Mouse (Mus musculus): ENCODE measurements at regions not wholly inside any gene's neighbourhood (a gene's known extent, or its start where the extent isn't known, plus 50 kb on each side); places are given as distances from the start of the nearest gene placed in this dataset.

DNA sequence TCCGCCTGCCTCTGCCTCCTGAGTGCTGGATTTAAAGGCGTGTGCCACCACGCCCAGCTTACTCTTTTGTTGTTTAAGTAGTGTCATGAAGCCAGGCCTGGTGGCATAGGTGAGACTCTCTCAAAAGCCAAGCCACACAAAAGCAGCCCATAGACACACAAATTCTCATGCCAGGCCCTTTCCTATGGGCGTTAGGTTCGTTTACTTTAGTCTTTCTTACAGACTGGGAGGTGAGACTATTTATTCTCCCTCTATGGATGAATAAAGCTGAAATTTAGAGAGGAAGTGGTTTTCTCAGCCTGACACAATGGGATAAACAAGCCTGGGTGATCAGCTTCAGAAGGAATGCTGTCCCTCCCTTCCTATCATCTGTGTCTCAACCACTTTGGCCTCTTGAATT lies 243.0 kb downstream of the Gm45692 start:
- no peak for DNase-seq

DNA sequence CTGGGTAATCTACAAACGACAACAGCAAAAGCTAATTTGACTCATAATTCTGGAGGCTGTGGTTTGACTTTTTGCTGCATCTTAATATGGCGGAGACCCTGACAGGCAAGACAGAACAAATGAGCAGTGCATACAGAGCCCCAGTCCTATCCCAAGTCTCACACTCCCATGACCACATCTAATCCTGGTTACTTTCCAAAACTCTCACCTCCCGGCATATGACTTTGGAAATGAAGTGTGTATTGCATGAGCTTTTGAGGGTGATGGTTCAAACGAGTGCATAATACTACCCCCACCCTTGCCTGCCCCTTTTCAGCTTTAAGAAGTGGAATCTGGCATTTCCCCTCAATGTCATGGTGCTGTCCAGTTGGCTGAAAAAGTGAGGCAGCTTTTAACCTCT lies 244.3 kb downstream of the Gm45692 start:
- no peak for DNase-seq

DNA sequence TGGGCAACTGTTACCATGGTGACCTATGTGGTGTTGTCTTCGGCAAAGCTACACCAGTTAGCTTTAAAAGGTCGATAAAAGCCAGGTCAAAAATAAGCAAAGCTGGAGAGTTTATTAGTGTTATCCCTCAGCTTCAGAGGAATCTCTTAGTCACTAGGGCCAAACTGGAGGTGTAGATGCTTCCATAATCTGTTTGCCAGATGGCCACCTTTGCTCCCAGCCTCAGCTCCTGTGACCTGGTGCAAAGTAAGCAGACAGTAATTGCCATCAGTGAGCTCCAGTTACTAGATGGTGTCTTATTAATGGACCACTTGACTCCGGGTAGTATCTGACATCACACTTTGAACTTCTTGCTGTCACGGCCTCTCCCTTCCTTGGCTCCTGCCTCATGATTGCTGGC lies 245.3 kb downstream of the Gm45692 start:
- DNase-seq, result no peak

DNA sequence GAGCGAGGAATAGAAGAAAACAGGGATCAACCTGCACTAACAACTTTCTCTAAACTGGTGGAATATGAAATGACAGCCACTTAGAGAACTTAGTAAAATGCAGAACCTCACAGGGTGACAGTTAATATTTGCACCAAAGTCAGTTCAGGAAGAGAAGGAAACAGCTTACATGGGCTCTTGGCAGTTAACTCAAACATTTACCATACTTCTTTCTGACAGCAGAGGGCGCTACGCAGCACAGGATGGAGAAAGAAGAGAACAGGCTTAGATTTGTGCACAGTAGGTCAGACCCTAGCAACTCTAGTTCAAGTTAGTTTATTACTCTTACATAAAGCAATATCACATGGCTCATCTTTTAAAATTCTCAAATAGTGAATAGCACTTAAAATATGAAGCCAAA lies 261.3 kb downstream of the Gm45692 start:
- peak; percentile 42 for DNase-seq

DNA sequence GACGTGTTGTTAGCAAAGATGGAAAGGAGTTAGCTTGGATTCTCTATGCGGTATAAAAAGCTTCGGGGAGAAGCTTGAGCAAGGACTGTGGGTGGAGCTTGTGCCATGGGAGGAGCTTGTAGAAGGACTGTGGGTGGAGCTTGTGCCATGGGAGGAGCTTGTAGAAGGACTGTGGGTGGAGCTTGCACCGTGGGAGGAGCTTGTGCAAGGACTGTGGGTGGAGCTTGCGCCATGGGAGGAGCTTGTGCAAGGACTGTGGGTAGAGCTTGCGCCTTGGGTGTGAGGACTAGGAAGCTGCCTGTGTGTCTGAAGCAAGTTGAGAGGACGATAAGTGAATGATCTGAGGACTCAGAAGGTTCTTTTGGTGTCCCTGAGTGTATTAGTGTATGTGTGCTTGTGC lies 263.1 kb downstream of the Gm45692 start:
- DNase-seq, result no peak

DNA sequence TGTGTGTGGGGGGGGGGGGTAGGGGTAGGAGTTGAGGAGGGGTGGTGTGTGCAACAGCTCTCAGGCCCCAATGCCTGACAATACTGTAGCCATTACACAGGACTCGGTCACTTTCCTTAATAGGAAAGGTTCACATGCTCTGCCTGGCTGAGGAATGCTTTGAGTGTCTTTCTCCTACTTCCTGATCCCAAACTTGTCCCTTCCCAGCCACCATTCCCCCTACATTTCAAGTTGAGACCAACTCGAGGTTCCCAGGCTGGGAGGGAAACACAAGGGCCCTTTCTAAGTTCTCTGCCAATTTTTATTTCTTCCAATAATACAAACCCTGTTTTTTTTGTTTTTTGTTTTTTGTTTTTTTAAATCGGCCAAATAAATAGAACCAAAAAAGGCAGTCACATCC lies 264.6 kb downstream of the Gm45692 start:
- no peak for DNase-seq

DNA sequence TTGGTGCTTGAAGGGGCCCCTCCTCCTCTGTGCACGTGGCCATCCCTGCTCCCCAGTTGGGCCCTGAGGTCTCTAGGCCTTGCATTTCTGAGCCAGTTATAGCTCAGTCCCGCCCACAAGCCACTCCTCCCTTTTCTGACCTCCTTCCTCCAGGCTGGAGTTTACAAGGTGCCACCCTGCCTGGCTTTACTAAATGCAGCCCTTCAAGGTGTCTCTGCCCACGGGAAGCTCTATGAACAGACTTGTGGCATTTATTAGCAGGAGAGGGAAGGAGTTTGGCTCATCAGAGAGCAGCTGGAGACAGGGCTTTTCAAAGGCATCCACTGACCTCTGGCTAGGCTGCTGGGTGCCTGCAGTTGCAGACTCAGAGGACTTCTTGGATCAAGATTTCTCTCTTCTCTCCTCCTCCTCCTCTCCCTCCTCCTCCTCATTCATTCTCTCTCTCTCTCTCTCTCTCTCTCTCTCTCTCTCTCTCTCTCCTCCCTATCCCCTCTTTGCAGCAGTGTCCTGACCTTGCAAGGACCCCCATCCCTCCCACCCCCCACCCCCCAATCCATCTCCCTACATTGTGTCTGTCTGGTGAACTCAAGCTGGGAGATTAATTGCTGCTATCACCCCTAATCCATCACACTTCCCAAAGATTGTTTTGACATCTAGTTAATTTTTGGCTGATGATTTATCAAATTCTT lies 265.1 kb downstream of the Gm45692 start:
- DNase-seq, result no peak

DNA sequence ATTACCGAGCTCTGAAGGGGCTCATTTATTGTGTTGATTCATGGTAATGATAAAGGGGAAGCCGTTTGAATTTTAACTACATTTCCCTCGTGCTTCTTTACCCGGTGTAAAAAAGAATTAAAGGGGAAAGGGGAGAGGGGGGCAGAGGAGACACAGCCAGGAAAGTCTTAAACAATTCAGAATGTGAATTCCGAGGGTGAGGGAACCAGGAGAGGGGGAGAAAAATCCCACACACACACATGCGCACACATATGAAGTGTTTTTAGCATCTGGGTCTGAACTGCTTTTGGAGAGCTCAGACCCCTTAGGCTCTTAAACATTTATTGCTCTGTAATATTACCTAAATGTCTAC lies 265.6 kb downstream of the Gm45692 start:
- no peak for DNase-seq

DNA sequence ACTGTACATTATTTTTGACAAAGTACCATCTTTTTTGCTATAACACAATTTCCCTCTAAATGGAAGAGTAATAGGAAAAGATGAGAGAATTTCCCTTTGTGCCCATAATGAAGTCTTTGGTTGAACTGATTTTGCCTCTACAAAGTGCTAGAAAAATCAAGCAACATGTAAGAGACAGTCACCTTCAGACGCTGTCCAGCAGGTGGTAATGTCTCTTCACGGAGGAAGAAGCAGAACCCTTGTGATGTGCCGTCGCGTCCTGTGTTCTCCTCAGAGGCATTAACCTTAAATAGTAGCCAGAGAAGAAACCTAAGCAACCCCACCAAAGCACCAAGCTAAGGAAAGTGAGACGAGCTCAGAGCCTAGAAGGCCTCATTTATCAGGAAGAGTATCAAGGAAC lies 275.7 kb downstream of the Gm45692 start:
- no peak for DNase-seq

DNA sequence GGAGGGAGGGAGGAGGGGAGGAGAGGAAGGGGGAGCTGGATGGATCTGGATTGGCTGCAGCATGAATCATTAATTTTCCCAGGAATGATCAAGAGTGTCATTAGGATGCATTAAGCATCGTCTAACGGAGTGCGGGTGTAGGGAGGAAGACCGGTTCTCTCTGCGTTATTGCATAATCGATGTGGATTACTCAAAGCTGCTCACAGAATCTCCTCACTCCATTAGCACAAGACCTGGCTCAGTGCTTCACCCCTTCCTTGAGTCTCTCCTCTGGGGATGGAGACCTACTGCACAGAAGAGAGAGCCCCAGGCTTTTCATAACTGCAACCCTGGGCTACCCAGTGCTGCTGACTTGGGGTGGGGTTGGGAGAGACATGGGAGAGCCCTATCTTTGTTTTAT lies 300.7 kb downstream of the Gm45692 start:
- DNase-seq, result no peak

DNA sequence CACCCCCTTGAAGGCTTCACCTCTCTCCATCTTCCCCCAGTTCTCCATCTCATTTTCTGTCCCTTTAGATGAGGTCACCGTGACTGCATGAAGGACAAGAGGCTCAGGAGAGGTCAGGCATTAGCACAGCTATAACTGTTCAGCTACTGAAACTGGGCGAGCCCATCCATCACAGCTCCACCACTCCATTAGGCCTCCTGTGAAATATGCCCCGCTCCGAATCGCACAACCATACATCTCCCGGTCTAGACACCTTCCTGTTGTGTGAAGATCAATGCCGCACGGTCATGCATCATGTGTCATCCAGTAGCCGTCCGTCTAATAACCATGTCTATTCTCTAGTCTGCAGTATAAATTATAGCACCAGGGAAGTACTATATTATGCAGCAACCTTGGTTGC lies 301.2 kb downstream of the Gm45692 start:
- no peak for DNase-seq

DNA sequence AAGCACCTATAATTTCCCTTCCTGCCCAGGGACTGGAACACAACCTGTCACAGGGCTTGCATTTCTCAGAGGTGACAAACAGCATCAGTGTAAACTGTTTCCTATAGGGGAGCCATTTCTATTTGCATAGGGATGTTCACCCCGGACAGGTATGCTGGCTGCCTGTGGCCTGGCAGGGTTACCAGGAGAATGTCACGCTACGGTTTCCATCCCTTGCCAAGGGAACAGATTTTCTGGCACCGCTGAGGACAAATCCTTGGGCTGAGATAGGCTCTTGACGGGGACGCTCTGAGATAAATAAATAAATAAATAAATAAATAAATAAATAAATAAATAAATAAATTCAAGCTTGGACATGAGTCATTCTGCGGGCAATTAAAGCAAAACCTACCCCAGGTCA lies 308.0 kb downstream of the Gm45692 start:
- DNase-seq, result no peak

DNA sequence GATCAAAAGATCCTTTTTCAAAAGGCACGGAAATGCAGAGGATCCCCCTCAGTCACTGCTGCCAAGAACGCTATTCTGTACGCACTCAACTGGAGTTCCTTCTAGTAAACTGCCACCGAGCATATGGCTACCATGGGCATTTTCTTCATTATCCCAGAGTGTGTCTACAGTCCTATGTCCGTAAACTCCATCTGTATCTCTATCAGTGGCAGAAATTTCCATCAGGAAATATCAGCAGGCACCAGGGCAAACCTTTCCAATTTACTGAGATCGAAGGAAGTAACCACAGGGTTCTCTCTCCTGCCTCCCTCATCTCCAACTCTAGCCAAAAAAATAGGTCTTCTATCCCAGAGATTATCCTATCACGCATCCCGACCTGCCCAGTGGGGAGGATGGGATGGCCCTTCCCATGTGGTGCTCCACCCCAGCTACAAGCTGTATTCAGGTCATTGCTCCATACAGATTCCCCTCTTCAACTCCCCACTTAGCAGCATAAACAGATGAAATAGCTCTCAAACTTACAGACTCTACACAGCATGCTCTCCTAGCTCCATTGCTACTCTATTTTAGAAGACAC lies 310.5 kb downstream of the Gm45692 start:
- no peak for DNase-seq

DNA sequence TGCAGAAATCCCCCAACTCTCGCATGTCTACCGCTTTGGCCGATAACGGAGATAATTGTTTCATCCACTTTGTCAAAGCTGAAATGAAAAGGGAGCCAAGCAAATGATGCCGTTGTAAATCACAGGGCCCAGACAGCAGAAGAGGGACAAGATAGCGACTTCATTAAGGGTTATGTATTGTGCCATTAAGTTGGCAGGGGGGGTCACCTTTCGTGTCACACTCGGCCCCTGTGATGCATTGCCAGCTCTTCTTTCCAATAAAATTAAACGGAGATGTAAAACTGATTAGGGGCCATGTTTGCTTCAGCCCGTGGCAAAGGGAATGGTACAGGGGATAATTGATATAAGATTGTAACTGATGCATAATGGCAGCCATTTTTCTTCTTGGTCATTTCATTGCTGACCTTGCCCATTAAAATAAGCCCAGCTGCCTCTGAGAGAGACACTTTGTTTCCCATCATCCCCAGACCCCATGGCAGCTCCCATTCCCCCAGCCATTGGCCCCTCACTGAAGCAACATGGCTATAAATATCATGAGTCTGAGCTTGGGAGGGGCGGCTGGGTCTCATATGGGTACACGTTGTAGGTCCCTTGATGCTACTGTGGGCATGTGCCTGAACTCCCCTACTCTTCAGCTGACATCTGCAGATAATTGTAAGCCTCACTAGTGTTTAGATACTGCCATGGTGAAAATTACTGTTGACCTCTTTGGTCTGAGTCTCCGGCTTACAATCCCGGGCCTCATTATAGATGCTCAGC lies 313.0 kb downstream of the Gm45692 start:
- DNase-seq, result no peak

DNA sequence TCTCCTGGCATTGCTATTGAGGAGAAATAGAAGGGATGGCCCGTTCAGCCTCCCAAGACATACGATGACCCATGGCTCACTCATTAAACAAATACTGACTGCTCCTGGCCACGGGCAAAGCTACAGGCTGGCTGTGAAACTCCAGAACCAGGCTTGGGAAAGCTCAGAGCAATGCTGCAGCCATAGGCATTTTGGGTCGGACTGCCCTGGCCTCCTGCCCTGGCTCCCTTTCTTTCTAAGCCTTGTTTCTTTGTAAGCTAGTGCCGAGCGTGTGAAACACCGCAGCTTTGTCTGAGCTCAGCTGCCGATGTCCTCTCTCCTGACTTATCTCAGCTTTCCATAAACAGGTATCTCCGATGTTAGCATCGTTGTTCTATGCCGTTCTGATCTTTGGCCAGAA lies 316.9 kb downstream of the Gm45692 start:
- DNase-seq, result no peak

DNA sequence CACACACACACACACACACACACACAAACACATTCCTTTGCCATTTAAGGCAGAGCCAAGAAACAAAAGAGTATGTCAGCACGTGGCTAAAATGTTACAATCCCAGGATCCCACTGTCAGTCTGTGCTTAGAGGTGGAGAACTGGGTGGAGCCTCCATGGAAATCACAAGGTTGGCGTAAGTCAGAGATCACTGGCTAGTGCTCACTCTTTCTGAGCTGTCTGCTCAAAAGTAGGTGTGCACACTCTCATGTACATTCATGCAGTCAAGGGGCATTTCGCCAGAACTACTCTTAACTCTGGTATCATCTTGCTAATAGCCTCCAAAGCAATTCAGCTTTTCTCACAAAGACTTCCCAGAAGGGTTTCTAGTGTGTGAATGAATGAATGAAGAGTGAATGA lies 318.2 kb downstream of the Gm45692 start:
- DNase-seq, result no peak

DNA sequence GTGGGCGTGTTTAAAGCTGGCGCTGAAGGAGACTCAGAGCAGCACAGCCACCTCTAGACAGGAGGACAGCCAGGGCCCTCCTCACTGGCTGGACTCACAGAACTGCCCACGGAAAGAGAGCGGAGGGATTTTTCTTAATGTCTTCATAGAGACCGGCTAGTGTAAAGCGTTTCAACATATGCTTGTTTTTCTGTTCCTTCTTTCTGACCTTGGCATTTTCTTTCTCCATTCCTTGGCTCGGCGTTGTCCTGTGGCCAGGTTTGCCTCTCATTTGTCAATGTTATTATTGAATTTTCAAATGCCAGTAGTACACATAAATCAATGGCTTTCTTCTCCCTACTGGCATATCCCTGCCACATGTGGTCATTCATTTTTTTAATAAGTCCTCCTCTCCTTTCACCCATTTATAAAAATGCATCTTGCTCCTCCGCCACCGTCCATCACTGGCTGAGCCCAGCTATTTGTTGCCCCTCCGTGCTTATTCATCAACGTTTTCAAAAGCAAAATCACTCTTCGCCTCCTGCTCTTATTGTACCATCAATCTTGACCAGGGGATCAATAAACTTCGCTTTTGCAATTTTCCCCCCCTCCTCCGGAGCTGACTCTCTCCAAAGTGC lies 319.0 kb downstream of the Gm45692 start:
- no peak for DNase-seq

DNA sequence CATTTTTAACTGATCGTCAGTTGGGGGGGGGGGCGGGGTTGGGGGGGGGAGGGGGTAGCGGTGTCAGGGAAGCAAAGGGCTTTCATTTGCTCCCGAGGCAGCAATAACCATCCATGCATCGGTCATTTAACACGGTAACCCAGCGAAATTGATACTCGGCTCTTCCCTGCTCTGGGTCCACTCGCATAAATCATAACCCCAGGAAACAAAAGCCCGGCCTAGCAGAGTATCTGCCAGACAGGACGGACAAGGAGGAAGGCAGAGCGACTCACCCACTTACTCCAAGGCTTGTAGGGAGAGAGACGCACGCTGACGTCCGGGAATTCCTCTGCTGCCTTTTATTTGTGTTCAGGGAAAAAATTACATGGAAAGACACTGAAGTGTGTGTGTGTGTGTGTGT lies 319.5 kb downstream of the Gm45692 start:
- DNase-seq, result no peak

DNA sequence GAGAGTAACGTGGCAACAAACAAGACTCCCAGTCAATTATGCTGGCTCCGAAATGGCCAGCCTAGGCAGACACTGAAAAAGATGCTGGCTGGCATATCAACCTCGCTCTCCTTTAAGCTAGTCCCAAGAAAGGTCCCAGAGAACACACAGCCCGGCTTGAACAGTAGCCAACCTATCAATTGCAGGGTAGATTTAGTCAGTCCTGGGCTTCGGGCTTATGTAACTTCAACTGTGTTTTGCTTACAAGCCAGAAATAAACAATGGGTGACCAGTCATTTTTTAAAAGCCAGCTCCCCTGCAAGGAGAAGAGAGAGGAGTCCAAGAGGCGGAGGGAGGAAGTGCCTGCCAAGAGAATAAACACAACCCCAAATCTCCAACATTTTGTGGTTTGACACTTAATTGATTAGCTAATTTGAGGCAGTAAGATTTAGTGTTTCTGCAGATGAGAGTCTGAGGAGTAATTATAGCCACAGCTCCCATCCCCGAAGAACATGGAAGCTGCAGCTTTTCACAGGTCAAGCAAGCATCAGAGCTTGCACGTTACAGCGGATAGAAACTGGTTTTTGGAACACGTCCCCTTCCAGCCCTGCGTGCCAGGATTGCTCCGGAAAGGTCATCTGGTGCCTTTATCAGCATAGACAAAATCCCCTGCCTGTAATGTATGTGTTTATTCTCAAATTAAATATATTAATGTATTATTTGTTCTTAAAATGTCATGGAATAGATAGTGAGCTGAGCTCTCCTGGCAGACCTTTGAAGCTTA lies 322.1 kb downstream of the Gm45692 start:
- no peak for DNase-seq

DNA sequence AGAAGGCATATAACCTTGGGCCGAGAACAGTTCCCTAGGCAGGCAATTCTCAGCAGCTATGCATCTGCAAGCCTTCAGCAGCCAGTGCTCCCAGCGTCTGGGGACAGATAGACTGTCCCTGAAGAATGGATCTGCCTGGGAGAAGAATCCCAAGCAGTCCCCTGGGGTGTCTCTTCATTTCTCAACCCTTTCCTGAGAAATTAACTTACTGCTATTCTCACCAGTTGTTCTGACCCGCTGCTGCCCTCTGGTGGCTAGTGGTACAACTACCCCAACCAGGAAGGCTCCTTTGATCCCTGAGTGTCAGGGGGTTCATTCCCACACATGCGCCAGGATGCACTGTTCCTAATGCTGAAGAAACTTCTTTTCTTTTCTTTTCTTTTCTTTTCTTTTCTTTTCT lies 323.7 kb downstream of the Gm45692 start:
- peak; percentile 50 for DNase-seq

DNA sequence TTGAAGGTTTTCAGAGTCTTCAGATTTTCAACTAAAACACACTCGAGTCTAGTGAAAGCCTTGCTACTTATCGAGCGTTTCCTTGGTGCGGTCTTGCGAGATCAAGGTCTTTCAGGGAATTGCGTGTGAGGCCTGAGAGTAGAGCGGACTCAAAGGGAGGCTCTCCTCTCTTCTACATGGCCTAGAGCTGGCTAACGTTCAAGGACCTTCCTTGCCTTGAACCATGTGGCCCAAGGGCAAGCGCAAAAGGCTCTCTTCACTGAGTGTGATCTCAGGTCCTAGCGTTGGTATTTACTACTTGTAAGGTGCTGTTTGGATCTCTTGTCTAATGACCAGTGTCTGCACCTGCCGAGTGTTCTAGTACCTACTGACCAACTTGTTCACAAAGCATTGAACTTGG lies 324.4 kb downstream of the Gm45692 start:
- no peak for DNase-seq

DNA sequence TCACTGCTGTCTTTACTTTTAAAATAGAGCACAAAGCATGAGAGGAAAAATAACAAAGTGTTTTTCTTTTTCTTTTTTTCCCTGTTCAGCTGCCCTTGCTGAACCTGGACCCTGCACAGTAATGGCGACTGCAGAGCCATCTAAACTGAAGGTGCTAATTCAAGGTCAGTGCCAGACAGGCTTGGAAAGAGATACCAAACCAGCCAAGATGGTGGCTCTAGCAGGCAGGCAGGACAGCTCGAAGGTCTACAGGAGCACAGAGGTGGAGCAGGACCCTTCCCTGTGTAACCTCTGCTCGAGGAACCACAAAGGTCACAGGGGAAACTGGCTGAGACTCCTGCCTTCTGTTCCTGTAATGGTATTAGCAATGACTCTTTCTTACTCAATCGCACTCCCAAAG lies 326.7 kb downstream of the Gm45692 start:
- DNase-seq, result no peak

DNA sequence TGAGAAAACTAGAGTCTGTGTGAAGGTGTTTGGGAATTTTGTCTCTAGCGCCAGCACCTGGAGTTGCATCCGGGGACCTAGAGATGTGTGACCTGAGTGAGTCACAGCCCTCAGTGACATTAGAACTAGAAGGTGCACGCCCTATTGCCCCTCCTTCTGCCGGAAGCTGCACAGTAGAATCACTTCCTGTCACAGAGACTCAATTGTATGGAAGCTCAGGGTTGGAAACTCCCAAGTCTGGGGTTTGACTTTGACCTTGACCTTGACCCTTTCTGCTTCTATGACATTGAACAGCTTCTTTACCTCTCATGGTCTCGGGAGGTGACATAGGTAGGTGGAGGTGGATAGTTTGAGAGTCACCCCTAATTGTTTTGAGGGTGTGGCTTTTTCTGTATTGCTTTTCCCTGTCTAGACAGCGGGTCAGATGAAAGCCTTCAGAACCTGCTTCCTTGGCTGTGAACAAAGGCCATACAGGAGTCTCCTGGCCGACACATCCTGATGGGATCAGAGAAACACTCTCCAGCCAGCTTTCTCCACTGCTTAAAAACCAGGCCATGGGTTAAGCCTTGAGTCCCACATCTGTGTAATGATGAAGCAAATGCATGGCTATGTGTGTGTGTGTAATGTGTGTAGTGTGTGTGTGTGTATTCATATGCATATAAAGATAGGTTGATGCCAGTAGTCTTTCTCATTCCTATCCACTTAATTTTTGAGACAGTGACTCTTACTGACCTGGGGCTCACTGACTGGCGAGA lies 328.7 kb downstream of the Gm45692 start:
- DNase-seq, result no peak
